Mouse (Mus musculus): Measurements from ENCODE around the gene Csdc2.

DNA sequence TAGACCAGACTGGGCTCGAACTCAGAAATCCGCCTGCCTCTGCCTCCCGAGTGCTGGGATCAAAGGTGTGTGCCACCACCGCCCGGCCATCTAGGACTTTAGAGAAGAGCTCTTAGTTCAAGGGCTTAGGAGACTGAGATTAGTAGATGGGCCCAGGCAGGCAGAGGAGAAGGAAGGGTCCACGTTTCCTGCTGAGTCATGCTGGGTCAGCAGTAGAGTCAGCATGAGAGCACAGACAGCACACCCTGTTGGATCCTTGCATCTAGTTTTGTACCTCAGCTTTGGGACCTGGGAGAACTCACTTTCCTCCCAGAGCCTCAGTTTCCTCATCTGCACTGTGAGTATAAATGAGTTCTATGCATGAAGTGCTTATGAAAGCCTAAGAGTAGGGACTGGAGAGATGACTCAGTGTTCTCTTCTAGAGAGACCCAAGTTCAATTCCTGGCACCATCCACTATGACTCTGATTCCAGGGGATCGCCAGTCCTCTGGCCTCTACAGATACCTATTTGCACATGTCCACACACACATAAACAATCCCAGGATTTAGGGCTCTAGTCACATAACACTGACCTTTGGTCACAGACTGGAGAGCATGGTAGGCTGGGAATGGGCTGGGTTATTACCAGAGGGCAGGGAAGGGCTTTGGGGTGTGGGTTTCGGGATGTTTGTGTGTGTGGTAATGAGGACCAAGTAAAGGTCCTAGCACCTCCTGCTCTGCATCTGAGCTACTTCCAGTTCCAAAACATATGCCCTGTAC lies 44.6 kb upstream of the Csdc2 start:
- TF ChIP-seq POLR2A (IDR thresholded peaks at IDR 0.05; ENCODE audit: control insufficient read depth, extremely low read depth, insufficient read depth, low read length, poor library complexity): no peak
- no peak for TF ChIP-seq CTCF (IDR thresholded peaks at IDR 0.05; ENCODE audit: borderline replicate concordance, control insufficient read depth, extremely low read depth, insufficient read depth, low read length, poor library complexity)
